Mouse (Mus musculus) embryonic fibroblast, embryonic 13.5 days (primary cell): Measurements from ENCODE around the gene Olfr310.

Experiments
- CTCF ChIP-seq: IDR thresholded peaks from 2 replicates; pipeline ENCODE4 v1.5.1; 2011; ENCODE audit warnings: mild to moderate bottlenecking, control low read depth, low read length, moderate library complexity, borderline replicate concordance; ENCODE audit not compliant: insufficient read depth
- POLR2A ChIP-seq: IDR thresholded peaks from 2 replicates; pipeline ENCODE4 v1.6.1; 2011; ENCODE audit warnings: low read depth, mild to moderate bottlenecking, control low read depth, low read length, moderate library complexity

GRCm38 (mm10) chr7:86277072-86277471 is at the start of gene Olfr310:
- TF ChIP-seq CTCF (no peak), POLR2A (no peak)
